Mouse (Mus musculus) heart, adult 2 months (tissue): ENCODE measurements at regions not wholly inside any gene's neighbourhood (a gene's known extent, or its start where the extent isn't known, plus 50 kb on each side); places are given as distances from the start of the nearest gene placed in this dataset.

ENCODE experiments used
- CTCF ChIP-seq: fragments of 200-600 bp; IDR thresholded peaks from 2 replicates; pipeline ENCODE4 v1.8.1; 2022; ENCODE audit warnings: antibody characterized with exemption, mild to moderate bottlenecking, moderate library complexity
- EP300 ChIP-seq: fragments of 200-500 bp; IDR thresholded peaks from 2 replicates; pipeline ENCODE4 v1.6.1; 2011; ENCODE audit warnings: low read depth, low read length, control low read depth; ENCODE audit not compliant: insufficient read depth
- POLR2A ChIP-seq: fragments of 200-500 bp; IDR thresholded peaks from 2 replicates; pipeline ENCODE4 v1.6.1; 2011; ENCODE audit warnings: mild to moderate bottlenecking, low read depth, low read length, control low read depth; ENCODE audit not compliant: insufficient read depth

- TF ChIP-seq POLR2A (no peak), CTCF (no peak), EP300 (no peak)
These were observed 240.2 kb upstream of the Chd6 start for GRCm38 (mm10) chr2:161349110-161349509.
